Comparison of ENCODE assay signal across 26 mouse cellular contexts in the genomic region with DNA sequence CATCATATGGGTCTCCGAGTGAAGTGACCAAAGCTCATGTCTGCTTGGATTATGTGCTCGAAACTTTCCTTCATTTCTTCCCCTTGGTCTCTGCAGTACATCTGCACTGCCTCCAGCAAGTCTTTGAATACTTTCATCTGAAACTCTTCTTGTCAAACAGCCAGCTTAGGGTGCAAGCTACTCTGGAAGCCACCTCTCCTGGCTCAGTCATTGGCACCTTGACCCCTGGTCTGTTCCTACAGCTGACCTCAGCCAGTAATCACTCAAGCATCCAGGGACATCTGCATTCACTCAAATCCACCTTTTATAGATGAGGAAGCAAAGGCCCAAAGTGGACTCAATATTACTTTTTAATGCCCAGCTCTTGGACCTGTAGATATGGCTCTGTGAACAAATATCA. TPM values are rescaled to one million over a fixed set of nuclear protein-coding genes. Genes with fewer than 3 reads are reported as not detected.
DNase-seq lines count a peak whose midpoint lies in the region; ATAC-seq lines count a peak whose summit lies in the region.
"Had no signal": no experiment of that assay in that cellular context is flagged by ENCODE, and none has a peak within 500 bp of the region (broad histone marks: within the 10 kb centered on the region; RNA-seq: fewer than 3 reads in every experiment).

No protein-coding gene starts in this region.

- H3K4me2 ChIP-seq in kidney, embryonic 15.5 days, result no peak overlapping the region
- H3K4me2 ChIP-seq in midbrain, embryonic 11.5 days, result no peak overlapping the region
- H3K4me2 ChIP-seq: forebrain, embryonic 13.5 days; hindbrain, embryonic 14.5 days; neural tube, embryonic 15.5 days had no signal

- WGBS in kidney, embryonic 15.5 days, result 90% methylated on average over 2 of the region's 2 CpGs
- WGBS in midbrain, embryonic 10.5 days, result 87% methylated on average over 2 of the region's 2 CpGs
- WGBS in midbrain, embryonic 11.5 days, result 90% methylated on average over 2 of the region's 2 CpGs

- H3K27me3 ChIP-seq in kidney, embryonic 15.5 days, result 0 out of 2 replicates have a peak, but pooled peaks cover 8% of the 10 kb centered on the region
- peaks cover 57% of the 10 kb centered on the region for H3K27me3 ChIP-seq in midbrain, embryonic 10.5 days (ENCODE audit: low read depth, poor library complexity, severe bottlenecking)
- H3K27me3 ChIP-seq in midbrain, embryonic 11.5 days (ENCODE audit: control insufficient read depth, insufficient read depth, low read length), result peaks cover 13% of the 10 kb centered on the region
- H3K27me3 ChIP-seq: Patski had no signal

- H3K4me3 ChIP-seq in kidney, embryonic 15.5 days (replicated peaks), result no peak overlapping the region
- no peak overlapping the region for H3K4me3 ChIP-seq in midbrain, embryonic 10.5 days
- H3K4me3 ChIP-seq in midbrain, embryonic 11.5 days (ENCODE audit: low read depth, low read length), result no peak overlapping the region
- H3K4me3 ChIP-seq: forebrain, embryonic 13.5 days; layer of hippocampus, adult 2 months; neural tube, embryonic 15.5 days had no signal

- no peaks in the 10 kb centered on the region for H3K9me3 ChIP-seq in kidney, embryonic 15.5 days (replicated peaks)
- H3K9me3 ChIP-seq in midbrain, embryonic 10.5 days (replicated peaks), result no peaks in the 10 kb centered on the region
- no peaks in the 10 kb centered on the region for H3K9me3 ChIP-seq in midbrain, embryonic 11.5 days (ENCODE audit: control insufficient read depth, low read length)
- H3K9me3 ChIP-seq: forebrain, embryonic 13.5 days; neural tube, embryonic 15.5 days had no signal

- H3K4me1 ChIP-seq in kidney, embryonic 15.5 days, result peaks cover 50% of the 10 kb centered on the region
- H3K4me1 ChIP-seq in midbrain, embryonic 10.5 days, result peaks cover 45% of the 10 kb centered on the region
- peaks cover 15% of the 10 kb centered on the region for H3K4me1 ChIP-seq in midbrain, embryonic 11.5 days (ENCODE audit: control insufficient read depth, insufficient read depth, low read length)

- no peak for ATAC-seq in cerebellum, adult (ENCODE audit: insufficient number of reproducible peaks, low FRiP score, low TSS enrichment)
- no peak for ATAC-seq in kidney, embryonic 15.5 days (replicated peaks; ENCODE audit: low FRiP score)
- ATAC-seq in midbrain, embryonic 11.5 days (ENCODE audit: low FRiP score), result no peak
- no peak for ATAC-seq in erythroid progenitor cell, adult 5-6 weeks (replicated peaks; ENCODE audit: low FRiP score, poor library complexity, severe bottlenecking)
- ATAC-seq: activated CD4-positive, CD25-positive, alpha-beta regulatory T cell, adult 4 months; forebrain, embryonic 13.5 days; lung, postnatal 0 days; midbrain, embryonic 16.5 days; Patski had no signal

- no peaks in the 10 kb centered on the region for H3K36me3 ChIP-seq in kidney, embryonic 15.5 days
- no peaks in the 10 kb centered on the region for H3K36me3 ChIP-seq in midbrain, embryonic 10.5 days
- no peaks in the 10 kb centered on the region for H3K36me3 ChIP-seq in midbrain, embryonic 11.5 days (ENCODE audit: control insufficient read depth, insufficient read depth, low read length)
- H3K36me3 ChIP-seq: neural tube, embryonic 15.5 days had no signal

- peak; percentile 21 for DNase-seq in cerebellum, adult 11-12 months
- DNase-seq in kidney, adult 11 months, result peak; percentile 69
- DNase-seq in midbrain, embryonic 10.5 days (ENCODE audit: low spot score), result peak; percentile 8
- DNase-seq in midbrain, embryonic 11.5 days (ENCODE audit: low spot score, missing footprints), result no peak
- DNase-seq in lung, postnatal 10 days, result no peak
- DNase-seq: adrenal gland, postnatal 10 days; cerebellum, adult 11 months; cerebellum, postnatal 36 days; gastrocnemius, postnatal 14 days; heart, adult 18-20 months; right cerebral cortex, postnatal 14 days; spleen, adult 18-20 months; thymus, postnatal 25 days had no signal

- no peak overlapping the region for H3K9ac ChIP-seq in kidney, embryonic 15.5 days
- no peak overlapping the region for H3K9ac ChIP-seq in midbrain, embryonic 11.5 days (ENCODE audit: low read length)
- H3K9ac ChIP-seq: forebrain, embryonic 13.5 days; hindbrain, embryonic 14.5 days; neural tube, embryonic 15.5 days had no signal

- no peak overlapping the region for H3K27ac ChIP-seq in kidney, embryonic 15.5 days
- no peak overlapping the region for H3K27ac ChIP-seq in midbrain, embryonic 10.5 days (replicated peaks)
- no peak overlapping the region for H3K27ac ChIP-seq in midbrain, embryonic 11.5 days (ENCODE audit: low read depth, low read length)
- H3K27ac ChIP-seq: forebrain, embryonic 13.5 days; hindbrain, embryonic 14.5 days; layer of hippocampus, adult 2 months; neural tube, embryonic 15.5 days had no signal

RNA-seq across cellular contexts. Expression of a gene that starts 2.8 kb away (rescaled TPM):
- 0.09 TPM in 2 replicates for polyA plus RNA-seq in kidney, embryonic 15.5 days (2015; fragmentation: Nextera tagmentation; extraction: Ambion mirVana)
- polyA plus RNA-seq in midbrain, embryonic 10.5 days (2016; fragmentation: Nextera tagmentation; extraction: Ambion mirVana), result not detected in 2 replicates
- 0.07 TPM in 1 of 2 replicates, not detected in the other for polyA plus RNA-seq in midbrain, embryonic 11.5 days (2014; fragmentation: Nextera tagmentation; extraction: Ambion mirVana)
- not detected in 2 replicates for total RNA-seq in erythroid progenitor cell, adult 5-6 weeks (2015; ENCODE audit: low replicate concordance)
- total RNA-seq in erythroid progenitor cell, adult 5-6 weeks (2017; ENCODE audit: low replicate concordance), result 0.64 and 1.4 TPM in 2 replicates
- total RNA-seq: layer of hippocampus, adult 2 months; left cerebral cortex, postnatal 25 days had no signal
- polyA plus RNA-seq: activated CD4-positive, CD25-positive, alpha-beta regulatory T cell, adult 4 months; forebrain, embryonic 13.5 days; hindbrain, embryonic 14.5 days; intestine, embryonic 14.5 days; midbrain, embryonic 16.5 days; neural tube, embryonic 15.5 days had no signal

RNA-seq across cellular contexts. Expression of a gene that starts 3.4 kb away (rescaled TPM):
- polyA plus RNA-seq in kidney, embryonic 15.5 days (2015; fragmentation: Nextera tagmentation; extraction: Ambion mirVana), result 65.1 and 67.1 TPM in 2 replicates
- polyA plus RNA-seq in midbrain, embryonic 10.5 days (2016; fragmentation: Nextera tagmentation; extraction: Ambion mirVana), result 123 and 167 TPM in 2 replicates
- polyA plus RNA-seq in midbrain, embryonic 11.5 days (2014; fragmentation: Nextera tagmentation; extraction: Ambion mirVana), result 210 and 230 TPM in 2 replicates
- 679 and 755 TPM in 2 replicates for total RNA-seq in erythroid progenitor cell, adult 5-6 weeks (2015; ENCODE audit: low replicate concordance)
- 876 and 895 TPM in 2 replicates for total RNA-seq in erythroid progenitor cell, adult 5-6 weeks (2017; ENCODE audit: low replicate concordance)

Comparison
In these comparisons a context has a peak if more than half of its experiments do, and no peak if none do; other contexts are left out.
1. DNase-seq: peak in cerebellum, adult 11-12 months (single experiment), kidney, adult 11 months (single experiment) and midbrain, embryonic 10.5 days (single experiment); none in midbrain, embryonic 11.5 days (single experiment) and lung, postnatal 10 days (single experiment).